Mouse (Mus musculus) megakaryocyte, embryonic 14.5 days (primary cell): ENCODE results near the gene Zfp970.
"Not testable (repeated sequence)": the region's sequence is repeated elsewhere in the genome, so short reads cannot be mapped to it uniquely, and the experiment has no call there.

ENCODE experiments used
- FLI1 ChIP-seq: IDR thresholded peaks from 2 replicates; pipeline ENCODE4 v1.6.1; 2012; ENCODE audit warnings: low read length, inconsistent platforms, mixed read lengths
- GATA1 ChIP-seq: IDR thresholded peaks from 3 replicates; pipeline ENCODE4 v1.6.1; 2012; ENCODE audit warnings: mixed read lengths, low read length, inconsistent platforms, borderline replicate concordance

DNA sequence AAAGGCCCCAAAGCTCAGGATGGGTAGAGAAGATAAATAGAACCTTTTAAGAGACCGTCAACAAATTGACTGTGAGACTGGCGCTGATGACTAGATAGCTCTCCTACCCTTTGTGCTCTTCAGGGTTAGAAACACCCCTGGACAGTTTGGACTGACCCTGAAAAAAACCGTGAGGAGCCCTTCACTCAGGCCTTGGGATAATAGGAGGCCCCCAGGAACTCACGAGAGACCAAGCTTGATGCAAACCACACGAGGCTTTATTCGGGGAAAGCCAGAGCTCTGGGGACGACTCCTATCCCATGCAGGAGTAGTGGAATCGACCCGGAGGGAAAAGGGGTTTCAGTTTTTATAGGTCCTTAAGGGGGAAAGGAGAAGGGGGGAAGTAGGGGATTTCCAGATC lies 53.2 kb downstream of the Zfp970 start:
- not testable (repeated sequence) for TF ChIP-seq FLI1, GATA1
